Mouse (Mus musculus) lung, embryonic 14.5 days (tissue): ENCODE measurements around the gene Ostm1. TPM values are rescaled to one million over a fixed set of nuclear protein-coding genes. Genes with fewer than 3 reads are reported as not detected.

Source experiments
- ATAC-seq: fragments of 200-750 bp; cut with Nextera tagmentation; 2 replicates; pipeline ENCODE4 v1.8.0; 2017; ENCODE audit warnings: mild to moderate bottlenecking, moderate TSS enrichment, moderate library complexity; ENCODE audit not compliant: insufficient read depth
- DNase-seq: peaks from one replicate; pipeline ENCODE4 v3.0.0-alpha.2; 2015
- H3K27ac ChIP-seq: fragments of 300-500 bp; sonication (generic); 2 replicates; pipeline ENCODE4 v1.5.1; 2014; ENCODE audit warnings: low read depth, mild to moderate bottlenecking, moderate library complexity
- H3K27me3 ChIP-seq: fragments of 300-500 bp; sonication (generic); 2 replicates; pipeline ENCODE4 v1.6.1; 2014; ENCODE audit warnings: low read length, control low read depth; ENCODE audit not compliant: insufficient read depth
- H3K36me3 ChIP-seq: fragments of 300-500 bp; sonication (generic); 2 replicates; pipeline ENCODE4 v1.6.1; 2014; ENCODE audit warnings: control low read depth; ENCODE audit not compliant: insufficient read depth
- H3K4me1 ChIP-seq: fragments of 300-500 bp; sonication (generic); 2 replicates; pipeline ENCODE4 v1.6.1; 2014; ENCODE audit warnings: antibody characterized with exemption, control low read depth; ENCODE audit not compliant: insufficient read depth
- H3K4me2 ChIP-seq: fragments of 300-500 bp; sonication (generic); 2 replicates; pipeline ENCODE4 v1.6.1; 2014; ENCODE audit warnings: mild to moderate bottlenecking
- H3K4me3 ChIP-seq: fragments of 300-500 bp; sonication (generic); 2 replicates; pipeline ENCODE4 v1.5.1; 2014; ENCODE audit warnings: low read depth, low read length
- H3K9ac ChIP-seq: fragments of 300-500 bp; sonication (generic); 2 replicates; pipeline ENCODE4 v1.6.1; 2014
- H3K9me3 ChIP-seq: fragments of 300-500 bp; sonication (generic); 2 replicates; pipeline ENCODE4 v1.6.1; 2016; ENCODE audit warnings: low read depth, low read length, control low read depth
- CTCF ChIP-seq: IDR thresholded peaks from 2 replicates; pipeline ENCODE4 v1.5.1; 2016; ENCODE audit warnings: antibody characterized with exemption, low read depth
- WGBS: fragments of 180-500 bp; shearing (Covaris S2); extraction: QIAGEN DNeasy Blood & Tissue Kit; methylation state at CpG from one replicate; pipeline ENCODE4 v1.1.7; 2014; 5-methylcytosine and 5-hydroxymethylcytosine counted together
- polyA plus RNA-seq: library from polyadenylated mRNA; unstranded; fragments of >200 nt; fragmentation: Nextera tagmentation; extraction: Ambion mirVana; gene quantifications from 2 replicates; pipeline ENCODE4 v1.2.1, GENCODE M21; 2014

Gene Ostm1
- polyA plus RNA-seq, 1 experiment from 2014 or later = 10.7 TPM

GRCm38 (mm10) chr10:42723275-42724232 lies 139.9 kb downstream of the Ostm1 start:
- Histone ChIP-seq H3K9ac (no peak overlapping the region), H3K27ac (no peak overlapping the region), H3K9me3 (no peaks in the 10 kb centered on the region), H3K36me3 (no peaks in the 10 kb centered on the region), H3K27me3 (no peaks in the 10 kb centered on the region), H3K4me2 (no peak overlapping the region), H3K4me3 (no peak overlapping the region), H3K4me1 (no peaks in the 10 kb centered on the region)
- ATAC-seq = no peak
- WGBS = 75% methylated on average over 13 of the region's 13 CpGs
- TF ChIP-seq CTCF = no peak
- no peak for DNase-seq

- H3K4me2 ChIP-seq = no peak overlapping the region
- no peak for TF ChIP-seq CTCF
- 68% methylated on average over 2 of the region's 2 CpGs for WGBS
- no peak for ATAC-seq
- H3K4me1 ChIP-seq = no peaks in the 10 kb centered on the region
- H3K27ac ChIP-seq = no peak overlapping the region
- H3K27me3 ChIP-seq = no peaks in the 10 kb centered on the region
- no peak for DNase-seq
- H3K9ac ChIP-seq = no peak overlapping the region
- no peak overlapping the region for H3K4me3 ChIP-seq
- H3K9me3 ChIP-seq = no peaks in the 10 kb centered on the region
- H3K36me3 ChIP-seq = no peaks in the 10 kb centered on the region
Measured at GRCm38 (mm10) chr10:42729607-42730006, 146.0 kb downstream of the Ostm1 start.

DNA sequence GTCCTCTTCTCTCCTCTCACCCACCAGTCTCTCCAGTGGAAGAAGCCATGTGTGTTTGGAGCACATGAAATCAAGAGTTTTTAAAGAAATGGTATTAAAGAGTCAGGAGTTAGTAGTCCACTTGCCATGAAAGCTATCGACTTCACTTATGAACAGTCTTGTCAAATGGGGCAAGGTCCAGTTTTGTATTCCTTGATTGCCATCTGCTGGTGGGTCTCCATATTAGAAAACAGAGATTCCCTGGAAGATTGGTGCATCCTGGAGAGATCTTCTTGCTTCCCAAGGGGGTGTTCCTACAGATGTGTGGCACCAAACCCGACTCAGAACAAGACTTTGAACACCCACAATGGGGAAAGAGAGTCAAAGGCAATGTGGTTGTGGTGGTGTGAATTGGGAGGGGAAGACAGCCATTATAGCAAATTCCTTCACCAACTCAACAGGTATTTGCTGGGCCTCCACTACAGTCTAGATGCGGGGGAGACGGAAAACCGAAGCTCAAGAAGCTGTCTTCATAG lies 151.0 kb downstream of the Ostm1 start:
- H3K9ac ChIP-seq = no peak overlapping the region
- H3K4me1 ChIP-seq = no peaks in the 10 kb centered on the region
- no peak overlapping the region for H3K4me2 ChIP-seq
- no peaks in the 10 kb centered on the region for H3K9me3 ChIP-seq
- ATAC-seq (no peak), DNase-seq (peak; percentile 77)
- no peak overlapping the region for H3K27ac ChIP-seq
- no peak overlapping the region for H3K4me3 ChIP-seq
- H3K27me3 ChIP-seq = no peaks in the 10 kb centered on the region
- TF ChIP-seq CTCF = peak; percentile 71
- H3K36me3 ChIP-seq = no peaks in the 10 kb centered on the region
- WGBS = 58% methylated on average over 5 of the region's 5 CpGs

- H3K27ac ChIP-seq = no peak overlapping the region
- no peaks in the 10 kb centered on the region for H3K9me3 ChIP-seq
- ATAC-seq (no peak), DNase-seq (no peak)
- no peak overlapping the region for H3K4me3 ChIP-seq
- WGBS = 60% methylated on average over 10 of the region's 10 CpGs
- no peak for TF ChIP-seq CTCF
- H3K4me2 ChIP-seq = no peak overlapping the region
- H3K4me1 ChIP-seq = no peaks in the 10 kb centered on the region
- H3K9ac ChIP-seq = no peak overlapping the region
- no peaks in the 10 kb centered on the region for H3K36me3 ChIP-seq
- H3K27me3 ChIP-seq = no peaks in the 10 kb centered on the region
Measured at GRCm38 (mm10) chr10:42751813-42752212, 168.2 kb downstream of the Ostm1 start.

Other genes with a start within 250 kb of the Ostm1 start
- 7.7 and 8.2 TPM in 2 replicates for gene Afg1l, start 105.3 kb upstream of the Ostm1 start, polyA plus RNA-seq
- gene Snx3, start 81.8 kb upstream of the Ostm1 start, polyA plus RNA-seq = 367 and 368 TPM in 2 replicates
- gene Nr2e1, start 190 bp upstream of the Ostm1 start, polyA plus RNA-seq = not detected in 2 replicates
- gene Sec63, start 177.7 kb downstream of the Ostm1 start, polyA plus RNA-seq = 22.7 and 24.7 TPM in 2 replicates